9 mouse cellular contexts compared by ENCODE assay signal in genomic region chr15:101553169-101553568, GRCm38 (mm10). TPM values are rescaled to one million over a fixed set of nuclear protein-coding genes. Genes with fewer than 3 reads are reported as not detected.
DNase-seq lines count a peak whose midpoint lies in the region; ATAC-seq and TF ChIP-seq lines count a peak whose summit lies in the region.
"Had no signal": no experiment of that assay in that cellular context is flagged by ENCODE, and none has a peak within 500 bp of the region (broad histone marks: within the 10 kb centered on the region; RNA-seq: fewer than 3 reads in every experiment).

No protein-coding gene starts in this region.

- peak; percentile 37; the same call in 1 of the 2 replicates for TF ChIP-seq CTCF in stomach, postnatal 0 days (IDR thresholded peaks at IDR 0.05; ENCODE audit: low read depth)

- no peak for TF ChIP-seq EP300 in stomach, postnatal 0 days (optimal IDR thresholded peaks at IDR 0.05)

- no peak overlapping the region for H3K4me3 ChIP-seq in kidney, embryonic 15.5 days (replicated peaks)
- H3K4me3 ChIP-seq in stomach, postnatal 0 days (ENCODE audit: low read depth, low read length) = no peak overlapping the region
- H3K4me3 ChIP-seq: megakaryocyte, embryonic 14.5 days had no signal

- ATAC-seq in kidney, embryonic 15.5 days (replicated peaks; ENCODE audit: low FRiP score) = peak; percentile 68
- peak; percentile 57; the same call in 1 of the 2 replicates for ATAC-seq in stomach, postnatal 0 days (ENCODE audit: low FRiP score, low TSS enrichment)

- DNase-seq in heart, adult 18-20 months = peak; percentile 9 to 12
- no peak for DNase-seq in heart, adult 9 months (ENCODE audit: low spot score in 2 of 2)
- peak; percentile 27 for DNase-seq in adrenal gland, postnatal 25 days
- DNase-seq in frontal cortex, postnatal 10 days (ENCODE audit: low spot score in 2 of 2) = peak; percentile 19 to 22
- peak; percentile 54 for DNase-seq in mesoderm, embryonic 11.5 days (ENCODE audit: low read depth, low spot score)
- DNase-seq in stomach, postnatal 0 days (ENCODE audit: low spot score) = peak; percentile 51
- DNase-seq in spleen, postnatal 36 days (ENCODE audit: low spot score in 2 of 2) = no peak

- peak overlapping the region; percentile 36; the same call in 1 of the 2 replicates for H3K4me2 ChIP-seq in kidney, embryonic 15.5 days
- H3K4me2 ChIP-seq in stomach, postnatal 0 days (replicated peaks; ENCODE audit: low read depth) = no peak overlapping the region

- H3K9me3 ChIP-seq in kidney, embryonic 15.5 days (replicated peaks) = no peaks in the 10 kb centered on the region
- H3K9me3 ChIP-seq in stomach, postnatal 0 days (ENCODE audit: control insufficient read depth, low read length) = no peaks in the 10 kb centered on the region
- H3K9me3 ChIP-seq: megakaryocyte, embryonic 14.5 days had no signal

- no peak overlapping the region for H3K9ac ChIP-seq in kidney, embryonic 15.5 days
- no peak overlapping the region for H3K9ac ChIP-seq in stomach, postnatal 0 days (ENCODE audit: low read length)

- H3K4me1 ChIP-seq in kidney, embryonic 15.5 days = peaks cover 14% of the 10 kb centered on the region
- H3K4me1 ChIP-seq in stomach, postnatal 0 days (replicated peaks; ENCODE audit: control insufficient read depth, insufficient read depth) = 0 out of 2 replicates have a peak, but pooled peaks cover 5% of the 10 kb centered on the region

- H3K27me3 ChIP-seq in kidney, embryonic 15.5 days = peaks cover 32% of the 10 kb centered on the region
- H3K27me3 ChIP-seq in stomach, postnatal 0 days (ENCODE audit: control insufficient read depth, insufficient read depth, low read length) = no peaks in the 10 kb centered on the region

- no peak overlapping the region for H3K27ac ChIP-seq in kidney, embryonic 15.5 days
- no peak overlapping the region for H3K27ac ChIP-seq in stomach, postnatal 0 days (replicated peaks)

- WGBS in kidney, embryonic 15.5 days = 1% methylated on average over 11 of the region's 11 CpGs
- 0% methylated on average over 11 of the region's 11 CpGs for WGBS in stomach, postnatal 0 days

- no peaks in the 10 kb centered on the region for H3K36me3 ChIP-seq in kidney, embryonic 15.5 days
- no peaks in the 10 kb centered on the region for H3K36me3 ChIP-seq in stomach, postnatal 0 days (ENCODE audit: control insufficient read depth, insufficient read depth, low read length)

RNA-seq across cellular contexts. Expression of gene Krt82, which starts 2.7 kb away (rescaled TPM):
- total RNA-seq in heart, adult 18-20 months (2021) = not detected
- total RNA-seq in adrenal gland, postnatal 25 days (2021) = not detected in 2 replicates
- not detected in 2 replicates for polyA plus RNA-seq in kidney, embryonic 15.5 days (2015; fragmentation: Nextera tagmentation; extraction: Ambion mirVana)
- polyA plus RNA-seq in stomach, postnatal 0 days (2015; fragmentation: Nextera tagmentation; extraction: Ambion mirVana) = 0.06 TPM in 1 of 2 replicates, not detected in the other

RNA-seq across cellular contexts. Expression of gene Krt90, which starts 9.6 kb away (rescaled TPM):
- not detected for total RNA-seq in heart, adult 18-20 months (2021)
- not detected in 2 replicates for total RNA-seq in adrenal gland, postnatal 25 days (2021)
- polyA plus RNA-seq in kidney, embryonic 15.5 days (2015; fragmentation: Nextera tagmentation; extraction: Ambion mirVana) = 0.08 and 0.32 TPM in 2 replicates
- polyA plus RNA-seq in stomach, postnatal 0 days (2015; fragmentation: Nextera tagmentation; extraction: Ambion mirVana) = 0.18 and 0.21 TPM in 2 replicates

RNA-seq across cellular contexts. Expression of gene Krt75, which starts 20.5 kb away (rescaled TPM):
- not detected for total RNA-seq in heart, adult 18-20 months (2021)
- total RNA-seq in adrenal gland, postnatal 25 days (2021) = not detected in 2 replicates
- polyA plus RNA-seq in kidney, embryonic 15.5 days (2015; fragmentation: Nextera tagmentation; extraction: Ambion mirVana) = 0.21 and 0.27 TPM in 2 replicates
- 0.57 and 0.94 TPM in 2 replicates for polyA plus RNA-seq in stomach, postnatal 0 days (2015; fragmentation: Nextera tagmentation; extraction: Ambion mirVana)

RNA-seq across cellular contexts. Expression of gene Krt84, which starts 20.5 kb away (rescaled TPM):
- not detected for total RNA-seq in heart, adult 18-20 months (2021)
- total RNA-seq in adrenal gland, postnatal 25 days (2021) = not detected in 2 replicates
- polyA plus RNA-seq in kidney, embryonic 15.5 days (2015; fragmentation: Nextera tagmentation; extraction: Ambion mirVana) = 0.31 TPM in 1 of 2 replicates, not detected in the other
- 0.10 and 0.15 TPM in 2 replicates for polyA plus RNA-seq in stomach, postnatal 0 days (2015; fragmentation: Nextera tagmentation; extraction: Ambion mirVana)

RNA-seq across cellular contexts. Expression of gene Gm49425, which starts 36.1 kb away (rescaled TPM):
- total RNA-seq in heart, adult 18-20 months (2021) = not detected
- not detected in 2 replicates for total RNA-seq in adrenal gland, postnatal 25 days (2021)
- not detected in 2 replicates for polyA plus RNA-seq in kidney, embryonic 15.5 days (2015; fragmentation: Nextera tagmentation; extraction: Ambion mirVana)
- not detected in 2 replicates for polyA plus RNA-seq in stomach, postnatal 0 days (2015; fragmentation: Nextera tagmentation; extraction: Ambion mirVana)

Comparison
In these comparisons a context has a peak if more than half of its experiments do, and no peak if none do; other contexts are left out.
1. DNase-seq: peak in heart, adult 18-20 months (2 of 2), adrenal gland, postnatal 25 days (single experiment), frontal cortex, postnatal 10 days (2 of 2), mesoderm, embryonic 11.5 days (single experiment) and stomach, postnatal 0 days (single experiment); none in heart, adult 9 months (0 of 2) and spleen, postnatal 36 days (0 of 2).